Mouse (Mus musculus) neural tube, embryonic 14.5 days (tissue): Measurements from ENCODE around the gene Galnt17. TPM values are rescaled to one million over a fixed set of nuclear protein-coding genes. Genes with fewer than 3 reads are reported as not detected.

Source experiments
- ATAC-seq: fragments of 200-750 bp; cut with Nextera tagmentation; 2 replicates; pipeline ENCODE4 v1.8.0; 2017; ENCODE audit warnings: low read depth, mild to moderate bottlenecking, moderate TSS enrichment, moderate library complexity
- H3K27ac ChIP-seq: fragments of 300-500 bp; sonication (generic); 2 replicates; pipeline ENCODE4 v1.5.1; 2014; ENCODE audit warnings: low read depth, mild to moderate bottlenecking, control low read depth, low read length, moderate library complexity, mixed read lengths
- H3K27me3 ChIP-seq: fragments of 300-500 bp; sonication (generic); 2 replicates; pipeline ENCODE4 v1.6.1; 2014; ENCODE audit warnings: low read length; ENCODE audit not compliant: control insufficient read depth, insufficient read depth
- H3K36me3 ChIP-seq: fragments of 300-500 bp; sonication (generic); 2 replicates; pipeline ENCODE4 v1.6.1; 2014; ENCODE audit warnings: low read length, mixed read lengths; ENCODE audit not compliant: control insufficient read depth, insufficient read depth
- H3K4me1 ChIP-seq: fragments of 300-500 bp; sonication (generic); 2 replicates; pipeline ENCODE4 v1.6.1; 2014; ENCODE audit warnings: low read length; ENCODE audit not compliant: control insufficient read depth, insufficient read depth
- H3K4me2 ChIP-seq: fragments of 300-500 bp; sonication (generic); 2 replicates; pipeline ENCODE4 v1.6.1; 2014; ENCODE audit warnings: mild to moderate bottlenecking, low read depth, low read length, control low read depth
- H3K4me3 ChIP-seq: fragments of 300-500 bp; sonication (generic); 2 replicates; pipeline ENCODE4 v1.5.1; 2014; ENCODE audit warnings: low read depth, low read length, control low read depth, mixed read lengths
- H3K9ac ChIP-seq: fragments of 300-500 bp; sonication (generic); replicated peaks from 2 replicates; pipeline ENCODE4 v1.6.1; 2014; ENCODE audit warnings: low read depth, mild to moderate bottlenecking, control low read depth, low read length, mixed read lengths
- H3K9me3 ChIP-seq: fragments of 300-500 bp; sonication (generic); 2 replicates; pipeline ENCODE4 v1.6.1; 2016; ENCODE audit warnings: low read length; ENCODE audit not compliant: control insufficient read depth
- WGBS: fragments of 180-500 bp; shearing (Covaris S2); extraction: QIAGEN DNeasy Blood & Tissue Kit; methylation state at CpG from one replicate; pipeline ENCODE4 v1.1.7; 2014; 5-methylcytosine and 5-hydroxymethylcytosine counted together
- polyA plus RNA-seq: library from polyadenylated mRNA; unstranded; fragments of >200 nt; fragmentation: Nextera tagmentation; extraction: Ambion mirVana; gene quantifications from 2 replicates; pipeline ENCODE4 v1.2.1, GENCODE M21; 2014

The Galnt17 gene
- polyA plus RNA-seq, 1 experiment from 2014 or later = 15.4 TPM

DNA sequence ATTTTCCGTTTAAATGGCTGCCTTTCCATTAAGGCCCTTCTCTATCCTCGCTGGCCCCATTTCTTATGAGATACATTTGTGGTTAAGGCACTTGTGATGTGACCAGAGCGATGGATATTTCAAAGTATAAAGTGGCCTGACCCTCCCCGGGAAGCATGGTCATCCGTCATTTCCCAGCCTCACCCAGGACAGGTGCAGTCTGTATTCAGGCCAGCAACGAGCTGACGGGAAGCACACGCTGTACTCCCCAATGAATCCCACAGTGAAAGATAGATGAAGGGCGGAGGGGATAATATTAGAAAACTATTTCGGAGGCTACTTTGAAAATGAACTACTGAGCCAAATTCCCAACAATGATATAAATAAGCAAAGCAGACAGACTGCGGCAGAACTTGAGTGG is 44.2 kb downstream of the Galnt17 start:
- ATAC-seq = no peak
- Histone ChIP-seq H3K4me2 (no peak overlapping the region), H3K4me3 (no peak overlapping the region), H3K36me3 (no peaks in the 10 kb centered on the region), H3K27ac (no peak overlapping the region), H3K9me3 (no peaks in the 10 kb centered on the region), H3K9ac (no peak overlapping the region), H3K27me3 (no peaks in the 10 kb centered on the region), H3K4me1 (no peaks in the 10 kb centered on the region)
- 73% methylated on average over 11 of the region's 11 CpGs for WGBS

DNA sequence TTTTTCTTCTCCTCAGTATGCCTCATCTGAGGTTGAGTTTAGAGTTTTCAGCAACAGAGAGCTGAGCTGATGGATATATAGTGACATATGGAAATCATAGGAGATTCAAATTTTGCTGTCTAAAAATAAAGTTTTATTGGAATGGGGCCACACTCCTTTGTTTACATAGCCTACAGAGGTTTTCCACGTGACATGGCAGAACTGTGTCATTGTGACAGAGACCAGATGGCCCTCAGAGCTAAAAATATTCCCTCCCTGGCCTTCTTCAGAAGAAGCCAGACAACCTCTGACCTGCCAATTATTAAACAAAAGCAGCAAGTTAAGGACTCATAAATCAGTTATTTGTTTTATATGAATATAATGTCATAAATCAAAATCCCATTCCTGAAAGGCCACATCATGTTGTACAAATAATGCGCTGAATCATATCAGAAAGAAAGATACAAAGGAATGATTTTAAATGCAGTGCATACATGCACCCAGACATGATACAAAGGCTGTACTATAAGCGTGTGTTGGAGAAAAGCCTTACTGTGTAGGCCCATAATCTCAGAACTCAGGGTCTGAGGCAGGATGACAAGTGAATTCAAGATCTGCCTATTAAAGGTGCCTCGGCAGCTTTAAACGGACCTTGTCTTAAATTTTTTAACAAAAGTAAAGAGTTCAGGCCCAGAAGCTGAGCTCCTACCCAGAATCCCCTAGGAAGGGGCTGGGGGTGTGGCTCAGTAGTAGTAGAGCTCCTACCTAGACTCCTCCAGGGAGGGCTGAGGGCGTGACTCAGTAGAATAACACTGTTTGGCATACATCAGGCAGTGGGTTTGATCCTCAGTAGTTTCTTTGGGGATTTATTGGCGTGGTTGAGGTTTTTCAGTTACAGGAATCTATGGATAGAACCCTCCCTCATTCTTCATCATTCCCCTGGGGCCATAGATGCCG is 57.3 kb downstream of the Galnt17 start:
- WGBS = 76% methylated on average over 8 of the region's 8 CpGs
- no peaks in the 10 kb centered on the region for H3K36me3 ChIP-seq
- no peak overlapping the region for H3K4me2 ChIP-seq
- H3K27me3 ChIP-seq = no peaks in the 10 kb centered on the region
- no peaks in the 10 kb centered on the region for H3K4me1 ChIP-seq
- H3K9ac ChIP-seq = no peak overlapping the region
- H3K9me3 ChIP-seq = no peaks in the 10 kb centered on the region
- H3K4me3 ChIP-seq = no peak overlapping the region
- ATAC-seq = no peak
- H3K27ac ChIP-seq = no peak overlapping the region

DNA sequence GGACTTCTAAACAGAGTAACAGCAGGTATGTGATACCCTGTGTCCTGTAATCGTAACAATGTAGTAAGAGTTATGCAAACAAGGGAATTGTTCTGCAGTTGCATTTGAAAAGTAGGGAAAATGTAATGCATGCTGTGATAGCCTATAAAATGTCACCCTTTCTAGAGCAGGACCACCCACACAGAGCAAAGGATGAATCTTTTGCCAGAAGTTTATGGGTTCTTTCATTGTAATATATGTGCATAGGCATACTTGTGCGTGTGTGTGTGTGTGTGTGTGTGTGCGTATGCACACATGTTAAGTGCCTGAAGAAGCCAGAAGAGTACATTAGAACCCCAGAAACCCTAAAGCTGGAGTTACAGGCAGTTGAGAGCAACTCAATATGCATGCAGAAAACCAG is 59.9 kb downstream of the Galnt17 start:
- Histone ChIP-seq H3K4me1 (no peaks in the 10 kb centered on the region), H3K36me3 (no peaks in the 10 kb centered on the region), H3K9me3 (no peaks in the 10 kb centered on the region), H3K27me3 (no peaks in the 10 kb centered on the region), H3K27ac (no peak overlapping the region), H3K9ac (no peak overlapping the region), H3K4me3 (no peak overlapping the region), H3K4me2 (no peak overlapping the region)
- WGBS = 84% methylated on average over 3 of the region's 3 CpGs
- ATAC-seq = no peak

DNA sequence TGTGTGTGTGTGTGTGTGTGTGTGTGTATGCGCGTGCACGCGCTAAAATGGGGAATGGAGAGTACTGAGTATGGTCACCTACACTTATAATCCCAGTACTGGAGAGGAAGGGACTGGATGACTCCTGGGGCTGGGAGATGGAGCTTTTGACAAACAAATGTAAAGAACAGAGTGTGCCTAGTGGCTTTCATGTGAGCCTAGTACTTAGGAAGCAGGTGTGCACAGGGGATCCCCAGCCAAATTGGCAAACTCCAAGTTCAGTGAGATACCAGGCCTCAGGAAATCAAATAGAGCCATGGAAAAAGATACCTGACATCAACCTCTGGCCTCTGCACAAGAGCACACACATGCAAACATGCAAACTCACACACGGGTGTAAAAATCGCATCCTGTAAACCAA is 61.7 kb downstream of the Galnt17 start:
- H3K4me3 ChIP-seq = no peak overlapping the region
- no peak for ATAC-seq
- H3K9me3 ChIP-seq = no peaks in the 10 kb centered on the region
- no peak overlapping the region for H3K27ac ChIP-seq
- no peaks in the 10 kb centered on the region for H3K4me1 ChIP-seq
- H3K4me2 ChIP-seq = no peak overlapping the region
- H3K27me3 ChIP-seq = no peaks in the 10 kb centered on the region
- H3K36me3 ChIP-seq = no peaks in the 10 kb centered on the region
- no peak overlapping the region for H3K9ac ChIP-seq
- WGBS = 97% methylated on average over 6 of the region's 6 CpGs

DNA sequence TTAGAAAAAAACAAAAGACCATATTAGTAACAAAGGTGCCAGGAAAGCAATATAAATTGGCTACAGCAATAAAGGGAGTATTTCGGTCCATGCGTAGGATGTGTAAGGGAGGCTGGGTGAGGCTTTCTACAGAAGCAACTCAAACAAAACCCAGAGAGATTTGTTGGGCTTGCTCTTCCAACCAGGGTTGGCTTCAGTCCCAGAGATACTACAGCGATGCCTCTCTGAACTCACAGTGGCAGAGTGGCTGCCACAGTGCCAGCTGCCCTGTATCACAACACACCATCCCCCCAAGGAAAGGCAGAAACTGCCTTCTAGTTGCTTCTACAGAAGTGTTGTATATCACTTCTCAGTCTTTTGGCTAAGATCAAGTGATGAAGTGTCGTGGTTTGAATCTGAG is 66.6 kb downstream of the Galnt17 start:
- Histone ChIP-seq H3K27me3 (no peaks in the 10 kb centered on the region), H3K9me3 (no peaks in the 10 kb centered on the region), H3K27ac (no peak overlapping the region), H3K4me1 (no peaks in the 10 kb centered on the region), H3K4me2 (no peak overlapping the region), H3K9ac (no peak overlapping the region), H3K36me3 (no peaks in the 10 kb centered on the region), H3K4me3 (no peak overlapping the region)
- WGBS = 77% methylated on average over 4 of the region's 4 CpGs
- ATAC-seq = no peak

DNA sequence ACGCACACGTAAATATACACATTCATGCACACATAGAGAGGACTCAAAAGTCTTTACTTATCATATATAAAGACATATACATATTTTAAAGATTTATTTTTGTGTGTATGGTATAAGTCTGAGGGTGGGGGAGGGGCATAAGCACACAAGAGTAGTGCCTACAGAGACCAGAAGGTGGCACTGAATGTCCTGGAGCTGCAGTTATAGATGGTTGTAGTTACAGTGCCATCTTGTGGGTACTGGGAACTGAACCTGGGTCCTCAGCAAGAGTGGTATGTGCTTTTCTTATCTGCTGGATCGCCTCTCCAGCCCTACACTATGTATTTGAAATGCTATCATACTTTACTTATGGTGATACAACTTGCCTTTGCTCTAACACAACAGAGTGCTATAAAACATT is 68.5 kb downstream of the Galnt17 start:
- WGBS = 93% methylated on average over 3 of the region's 3 CpGs
- no peaks in the 10 kb centered on the region for H3K4me1 ChIP-seq

DNA sequence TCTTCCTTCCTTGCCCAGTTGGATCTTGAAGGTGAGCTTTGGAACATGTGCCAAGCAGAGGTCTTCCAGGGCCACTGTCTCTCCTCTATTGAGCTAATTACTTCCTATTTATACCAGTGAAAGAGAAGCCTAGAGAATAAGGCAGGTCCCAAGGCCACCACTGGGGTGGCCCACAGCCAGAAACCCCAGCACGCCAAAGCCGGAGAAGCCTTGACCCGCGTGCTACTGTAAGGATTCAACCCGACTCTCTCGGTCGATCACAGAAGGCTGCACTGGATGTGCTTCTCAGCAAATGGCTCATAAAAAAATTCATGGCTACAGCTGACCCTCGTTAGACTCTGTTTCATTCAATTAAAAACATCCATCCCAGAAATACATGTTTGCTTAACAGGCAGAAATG is 71.4 kb downstream of the Galnt17 start:
- no peaks in the 10 kb centered on the region for H3K9me3 ChIP-seq
- H3K27me3 ChIP-seq = no peaks in the 10 kb centered on the region
- no peak for ATAC-seq
- no peaks in the 10 kb centered on the region for H3K36me3 ChIP-seq
- no peak overlapping the region for H3K9ac ChIP-seq
- H3K4me2 ChIP-seq = no peak overlapping the region
- H3K27ac ChIP-seq = no peak overlapping the region
- H3K4me3 ChIP-seq = no peak overlapping the region
- 77% methylated on average over 8 of the region's 8 CpGs for WGBS
- H3K4me1 ChIP-seq = no peaks in the 10 kb centered on the region

More for the DNA sequence above, 68.5 kb downstream of the Galnt17 start:
- no peak for ATAC-seq
- no peak overlapping the region for H3K9ac ChIP-seq
- H3K36me3 ChIP-seq = no peaks in the 10 kb centered on the region
- no peaks in the 10 kb centered on the region for H3K9me3 ChIP-seq
- H3K4me2 ChIP-seq = no peak overlapping the region
- H3K27ac ChIP-seq = no peak overlapping the region
- H3K27me3 ChIP-seq = no peaks in the 10 kb centered on the region
- no peak overlapping the region for H3K4me3 ChIP-seq

DNA sequence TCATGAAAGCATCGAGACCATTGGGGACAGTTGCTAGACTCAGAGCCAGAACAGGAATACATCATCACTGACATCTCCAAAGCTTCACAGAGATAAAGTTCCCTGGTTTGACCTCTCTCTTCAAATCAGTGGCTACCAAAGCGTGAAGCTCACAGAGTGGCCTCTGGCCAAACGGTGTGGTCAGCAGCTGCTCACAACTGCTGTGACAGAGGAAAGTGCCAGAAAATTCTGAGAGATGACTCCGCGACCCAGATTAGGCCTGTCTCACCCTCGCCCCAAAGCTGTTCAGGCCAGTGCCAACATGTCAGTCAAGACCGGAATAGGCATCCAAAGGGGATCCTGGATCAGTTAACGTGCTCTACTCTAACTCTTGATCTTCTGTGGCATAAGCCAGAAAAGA is 74.5 kb downstream of the Galnt17 start:
- no peaks in the 10 kb centered on the region for H3K9me3 ChIP-seq
- H3K9ac ChIP-seq = no peak overlapping the region
- no peaks in the 10 kb centered on the region for H3K36me3 ChIP-seq
- 95% methylated on average over 8 of the region's 8 CpGs for WGBS
- no peak overlapping the region for H3K4me2 ChIP-seq
- H3K4me1 ChIP-seq = no peaks in the 10 kb centered on the region
- no peak for ATAC-seq
- no peak overlapping the region for H3K4me3 ChIP-seq
- H3K27me3 ChIP-seq = no peaks in the 10 kb centered on the region
- H3K27ac ChIP-seq = no peak overlapping the region

DNA sequence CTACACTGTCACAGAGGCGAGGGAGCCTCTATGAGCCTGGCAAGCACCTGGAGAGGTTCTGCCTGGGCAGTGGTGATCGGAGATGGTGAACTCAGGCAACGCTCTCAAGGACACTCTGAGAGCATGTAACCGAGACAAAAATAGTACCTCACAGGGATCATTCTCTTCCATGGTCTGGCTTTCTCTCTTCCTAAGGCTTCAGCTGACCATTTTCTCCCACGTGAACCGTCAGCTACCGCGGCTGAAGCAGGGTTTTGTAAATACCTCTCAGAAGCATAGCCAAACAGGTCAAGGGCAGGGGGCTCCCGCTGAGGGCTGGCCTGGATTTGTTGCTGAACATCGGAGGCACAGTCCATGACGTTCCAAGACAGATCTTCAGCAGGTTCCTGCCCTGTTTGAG is 77.2 kb downstream of the Galnt17 start:
- WGBS = 77% methylated on average over 11 of the region's 11 CpGs
- no peaks in the 10 kb centered on the region for H3K4me1 ChIP-seq
- H3K36me3 ChIP-seq = no peaks in the 10 kb centered on the region
- H3K4me2 ChIP-seq = no peak overlapping the region
- H3K27me3 ChIP-seq = no peaks in the 10 kb centered on the region
- no peaks in the 10 kb centered on the region for H3K9me3 ChIP-seq
- H3K4me3 ChIP-seq = no peak overlapping the region
- H3K27ac ChIP-seq = no peak overlapping the region
- H3K9ac ChIP-seq = no peak overlapping the region
- no peak for ATAC-seq
